In genomic region chr7:44817441-44817840, GRCm38 (mm10) we compare ENCODE assay signal across 8 mouse cellular contexts. TPM values are rescaled to one million over a fixed set of nuclear protein-coding genes. Genes with fewer than 3 reads are reported as not detected.
DNase-seq lines count a peak whose midpoint lies in the region; ATAC-seq lines count a peak whose summit lies in the region.

No protein-coding gene starts in this region.

- ATAC-seq in megakaryocyte, adult 5-6 weeks (ENCODE audit: poor library complexity, severe bottlenecking): no peak
- no peak for ATAC-seq in limb, embryonic 13.5 days (ENCODE audit: low FRiP score, low read depth)
- no peak for ATAC-seq in stomach, embryonic 14.5 days (ENCODE audit: insufficient number of reproducible peaks, insufficient read depth, low FRiP score, low read depth)

- H3K4me1 ChIP-seq in megakaryocyte, embryonic 14.5 days: peaks cover 75% of the 10 kb centered on the region
- peaks cover 53% of the 10 kb centered on the region for H3K4me1 ChIP-seq in limb, embryonic 13.5 days
- peaks cover 38% of the 10 kb centered on the region for H3K4me1 ChIP-seq in stomach, embryonic 14.5 days (ENCODE audit: control insufficient read depth, insufficient read depth, low read length)

- H3K27ac ChIP-seq in limb, embryonic 13.5 days: peak overlapping the region; percentile 33; the same call in 1 of the 2 replicates
- peak overlapping the region; percentile 97; the same call in 1 of the 2 replicates for H3K27ac ChIP-seq in stomach, embryonic 14.5 days (ENCODE audit: low read length)

- peak overlapping the region; percentile 94 for H3K9ac ChIP-seq in limb, embryonic 13.5 days
- peak overlapping the region; percentile 90 for H3K9ac ChIP-seq in stomach, embryonic 14.5 days (replicated peaks; ENCODE audit: low read depth, low read length)

- peak overlapping the region; percentile 98 for H3K4me3 ChIP-seq in megakaryocyte, embryonic 14.5 days (replicated peaks)
- peak overlapping the region; percentile 76 for H3K4me3 ChIP-seq in limb, embryonic 13.5 days
- peak overlapping the region; percentile 69 for H3K4me3 ChIP-seq in stomach, embryonic 14.5 days (ENCODE audit: low read depth, low read length)

- peaks cover 63% of the 10 kb centered on the region for H3K36me3 ChIP-seq in megakaryocyte, embryonic 14.5 days (replicated peaks; ENCODE audit: low read length)
- peaks cover 21% of the 10 kb centered on the region for H3K36me3 ChIP-seq in limb, embryonic 13.5 days
- H3K36me3 ChIP-seq in stomach, embryonic 14.5 days (ENCODE audit: control insufficient read depth, insufficient read depth, low read length): peaks cover 4% of the 10 kb centered on the region; the same call in 1 of the 2 replicates

- WGBS in limb, embryonic 13.5 days: 24% methylated on average over 3 of the region's 3 CpGs
- WGBS in stomach, embryonic 14.5 days: 18% methylated on average over 3 of the region's 3 CpGs

- H3K4me2 ChIP-seq in limb, embryonic 13.5 days (replicated peaks): peak overlapping the region; percentile 82
- H3K4me2 ChIP-seq in stomach, embryonic 14.5 days (replicated peaks; ENCODE audit: low read depth, low read length): peak overlapping the region; percentile 88

- no peaks in the 10 kb centered on the region for H3K27me3 ChIP-seq in megakaryocyte, embryonic 14.5 days (replicated peaks)
- H3K27me3 ChIP-seq in limb, embryonic 13.5 days: no peaks in the 10 kb centered on the region
- H3K27me3 ChIP-seq in stomach, embryonic 14.5 days (ENCODE audit: control insufficient read depth, insufficient read depth, low read length): no peaks in the 10 kb centered on the region

- peak; percentile 4 to 12 for DNase-seq in adrenal gland, adult 18-20 months (ENCODE audit: low spot score in 2 of 2)
- DNase-seq in adrenal gland, postnatal 25 days: no peak
- DNase-seq in thymus, postnatal 0 days (ENCODE audit: low spot score): no peak
- DNase-seq in retina, postnatal 1 day: no peak

- H3K9me3 ChIP-seq in megakaryocyte, embryonic 14.5 days: no peaks in the 10 kb centered on the region
- no peaks in the 10 kb centered on the region for H3K9me3 ChIP-seq in limb, embryonic 13.5 days
- no peaks in the 10 kb centered on the region for H3K9me3 ChIP-seq in stomach, embryonic 14.5 days (ENCODE audit: control insufficient read depth, low read depth, low read length)

RNA-seq across cellular contexts. Expression of gene Atf5, which starts 1.0 kb away (rescaled TPM):
- total RNA-seq in adrenal gland, adult 18-20 months (2021): 100 to 1,000 TPM; 136 to 217 TPM
- 108 and 165 TPM in 2 replicates for total RNA-seq in adrenal gland, postnatal 25 days (2021)
- polyA plus RNA-seq in megakaryocyte, embryonic 14.5 days (2012; ENCODE audit: insufficient read depth, low replicate concordance): 279 and 321 TPM in 2 replicates
- 2.1 and 2.6 TPM in 2 replicates for total RNA-seq in megakaryocyte, adult 5-6 weeks (2015)
- 1.9 and 5.3 TPM in 2 replicates for total RNA-seq in megakaryocyte, adult 5-6 weeks (2017)
- polyA plus RNA-seq in limb, embryonic 13.5 days (2015; fragmentation: Nextera tagmentation; extraction: Ambion mirVana): 3.2 and 3.6 TPM in 2 replicates
- 3.1 and 4.4 TPM in 2 replicates for polyA plus RNA-seq in stomach, embryonic 14.5 days (2014; fragmentation: Nextera tagmentation; extraction: Ambion mirVana)
- 3.4 and 3.7 TPM in 2 replicates for polyA plus RNA-seq in thymus, postnatal 0 days (2015; fragmentation: Nextera tagmentation; extraction: Ambion mirVana)

RNA-seq across cellular contexts. Expression of gene Il4i1, which starts 1.3 kb away (rescaled TPM):
- 1 to 10 TPM; 1.6 to 2.6 TPM for total RNA-seq in adrenal gland, adult 18-20 months (2021)
- 2.8 and 3.4 TPM in 2 replicates for total RNA-seq in adrenal gland, postnatal 25 days (2021)
- polyA plus RNA-seq in megakaryocyte, embryonic 14.5 days (2012; ENCODE audit: insufficient read depth, low replicate concordance): 3.0 and 3.6 TPM in 2 replicates
- total RNA-seq in megakaryocyte, adult 5-6 weeks (2015): 0.38 and 1.9 TPM in 2 replicates
- 1.5 TPM in 1 of 2 replicates, not detected in the other for total RNA-seq in megakaryocyte, adult 5-6 weeks (2017)
- polyA plus RNA-seq in limb, embryonic 13.5 days (2015; fragmentation: Nextera tagmentation; extraction: Ambion mirVana): 1.4 and 2.5 TPM in 2 replicates
- polyA plus RNA-seq in stomach, embryonic 14.5 days (2014; fragmentation: Nextera tagmentation; extraction: Ambion mirVana): 1.2 and 3.0 TPM in 2 replicates
- polyA plus RNA-seq in thymus, postnatal 0 days (2015; fragmentation: Nextera tagmentation; extraction: Ambion mirVana): 23.6 and 28.0 TPM in 2 replicates

RNA-seq across cellular contexts. Expression of gene Nup62, which starts 1.6 kb away (rescaled TPM):
- 10 to 100 TPM; 48.5 to 52.7 TPM for total RNA-seq in adrenal gland, adult 18-20 months (2021)
- total RNA-seq in adrenal gland, postnatal 25 days (2021): 40.5 and 44.4 TPM in 2 replicates
- 59.4 and 135 TPM in 2 replicates for polyA plus RNA-seq in megakaryocyte, embryonic 14.5 days (2012; ENCODE audit: insufficient read depth, low replicate concordance)
- total RNA-seq in megakaryocyte, adult 5-6 weeks (2015): 25.3 and 28.5 TPM in 2 replicates
- 55.7 and 65.8 TPM in 2 replicates for total RNA-seq in megakaryocyte, adult 5-6 weeks (2017)
- 97.3 and 102 TPM in 2 replicates for polyA plus RNA-seq in limb, embryonic 13.5 days (2015; fragmentation: Nextera tagmentation; extraction: Ambion mirVana)
- polyA plus RNA-seq in stomach, embryonic 14.5 days (2014; fragmentation: Nextera tagmentation; extraction: Ambion mirVana): 54.2 and 56.6 TPM in 2 replicates
- 88.1 and 109 TPM in 2 replicates for polyA plus RNA-seq in thymus, postnatal 0 days (2015; fragmentation: Nextera tagmentation; extraction: Ambion mirVana)

RNA-seq across cellular contexts. Expression of gene Akt1s1, which starts 31.4 kb away (rescaled TPM):
- 100 to 1,000 TPM in 1 of 2 experiments, 10 to 100 TPM in 1; 86.3 to 128 TPM for total RNA-seq in adrenal gland, adult 18-20 months (2021)
- 116 and 138 TPM in 2 replicates for total RNA-seq in adrenal gland, postnatal 25 days (2021)
- 372 and 2,506 TPM in 2 replicates for polyA plus RNA-seq in megakaryocyte, embryonic 14.5 days (2012; ENCODE audit: insufficient read depth, low replicate concordance)
- 4.7 and 6.5 TPM in 2 replicates for total RNA-seq in megakaryocyte, adult 5-6 weeks (2015)
- total RNA-seq in megakaryocyte, adult 5-6 weeks (2017): 8.0 and 9.6 TPM in 2 replicates
- 112 and 122 TPM in 2 replicates for polyA plus RNA-seq in limb, embryonic 13.5 days (2015; fragmentation: Nextera tagmentation; extraction: Ambion mirVana)
- 43.6 and 54.9 TPM in 2 replicates for polyA plus RNA-seq in stomach, embryonic 14.5 days (2014; fragmentation: Nextera tagmentation; extraction: Ambion mirVana)
- polyA plus RNA-seq in thymus, postnatal 0 days (2015; fragmentation: Nextera tagmentation; extraction: Ambion mirVana): 47.3 and 49.2 TPM in 2 replicates

RNA-seq across cellular contexts. Expression of gene Tbc1d17, which starts 31.4 kb away (rescaled TPM):
- total RNA-seq in adrenal gland, adult 18-20 months (2021): 10 to 100 TPM; 48.1 to 60.2 TPM
- total RNA-seq in adrenal gland, postnatal 25 days (2021): 62.1 and 88.5 TPM in 2 replicates
- 44.5 TPM in 2 replicates for polyA plus RNA-seq in megakaryocyte, embryonic 14.5 days (2012; ENCODE audit: insufficient read depth, low replicate concordance)
- total RNA-seq in megakaryocyte, adult 5-6 weeks (2015): 12.5 and 17.6 TPM in 2 replicates
- total RNA-seq in megakaryocyte, adult 5-6 weeks (2017): 13.0 and 14.8 TPM in 2 replicates
- 86.0 and 90.5 TPM in 2 replicates for polyA plus RNA-seq in limb, embryonic 13.5 days (2015; fragmentation: Nextera tagmentation; extraction: Ambion mirVana)
- polyA plus RNA-seq in stomach, embryonic 14.5 days (2014; fragmentation: Nextera tagmentation; extraction: Ambion mirVana): 64.6 and 71.8 TPM in 2 replicates
- 56.5 and 60.3 TPM in 2 replicates for polyA plus RNA-seq in thymus, postnatal 0 days (2015; fragmentation: Nextera tagmentation; extraction: Ambion mirVana)

Comparison
In these comparisons a context has a peak if more than half of its experiments do, and no peak if none do; other contexts are left out.
1. DNase-seq: peak in adrenal gland, adult 18-20 months (2 of 2); none in adrenal gland, postnatal 25 days (single experiment), thymus, postnatal 0 days (single experiment) and retina, postnatal 1 day (single experiment).
2. RNA of gene Atf5, which starts 1.0 kb away (polyA plus RNA-seq): 279 to 321 TPM in megakaryocyte, embryonic 14.5 days; 3.4 to 3.7 TPM in thymus, postnatal 0 days, 3.2 to 3.6 TPM in limb, embryonic 13.5 days and 3.1 to 4.4 TPM in stomach, embryonic 14.5 days; every median in the first group is over 10 times any median in the second.
3. Peak in every context shown above with its lines, with median percentiles within 50 percentile points of each other: H3K4me3 ChIP-seq.